Mouse (Mus musculus) testis, adult 2 months (tissue): ENCODE measurements around the gene Tmigd3.

Source experiments
- CTCF ChIP-seq: fragments of 200-500 bp; IDR thresholded peaks from 2 replicates; pipeline ENCODE4 v1.5.1; 2012; ENCODE audit warnings: low read depth, mild to moderate bottlenecking, inconsistent platforms, low read length, moderate library complexity; ENCODE audit not compliant: control insufficient read depth, insufficient read depth, insufficient replicate concordance
- POLR2A ChIP-seq: fragments of 200-500 bp; IDR thresholded peaks from 2 replicates; pipeline ENCODE4 v1.6.1; 2012; ENCODE audit warnings: low read depth, mild to moderate bottlenecking, inconsistent platforms, low read length, moderate library complexity; ENCODE audit not compliant: control insufficient read depth

DNA sequence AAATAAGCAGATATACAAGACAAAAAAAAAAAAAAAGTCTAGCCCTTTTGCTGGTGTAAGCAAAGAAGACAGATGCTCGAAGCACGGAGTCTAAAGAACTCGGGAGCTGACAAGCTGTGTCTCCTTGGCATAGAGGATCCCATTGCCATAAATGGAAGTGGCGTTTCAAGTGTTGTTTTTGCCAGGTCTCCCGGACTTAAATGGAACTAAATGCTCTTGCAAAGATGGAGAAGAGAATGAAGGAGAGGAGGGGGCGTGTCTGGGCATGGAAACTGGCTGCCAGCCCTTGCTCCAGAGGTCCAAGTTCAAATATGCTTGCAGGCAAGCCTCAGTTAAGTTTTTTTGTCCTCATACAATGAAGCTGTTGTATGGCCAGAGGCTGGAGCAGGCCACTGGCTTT is 1.3 kb downstream of the Tmigd3 start:
- no peak for TF ChIP-seq CTCF
- no peak for TF ChIP-seq POLR2A
